Mouse (Mus musculus) heart, embryonic 10.5 days (tissue): ENCODE measurements around the gene Lypd6. TPM values are rescaled to one million over a fixed set of nuclear protein-coding genes. Genes with fewer than 3 reads are reported as not detected.
A peak's percentile ranks its signal among the peaks of the same experiment; 100 is the strongest.

Source experiments
- DNase-seq: peaks from one replicate; pipeline ENCODE4 v3.0.0-alpha.2; 2017; ENCODE audit warnings: low spot score
- H3K27ac ChIP-seq: fragments of 300-500 bp; sonication (generic); 2 replicates; pipeline ENCODE4 v1.5.1; 2016; ENCODE audit warnings: mild to moderate bottlenecking
- H3K27me3 ChIP-seq: fragments of 300-500 bp; sonication (generic); 2 replicates; pipeline ENCODE4 v1.6.1; 2016; ENCODE audit warnings: mild to moderate bottlenecking; ENCODE audit not compliant: poor library complexity, insufficient read depth, severe bottlenecking
- H3K36me3 ChIP-seq: fragments of 300-500 bp; sonication (generic); 2 replicates; pipeline ENCODE4 v1.6.1; 2016; ENCODE audit warnings: mild to moderate bottlenecking, moderate library complexity
- H3K4me1 ChIP-seq: fragments of 300-500 bp; sonication (generic); 2 replicates; pipeline ENCODE4 v1.6.1; 2016; ENCODE audit warnings: mild to moderate bottlenecking
- H3K4me3 ChIP-seq: fragments of 300-500 bp; sonication (generic); 2 replicates; pipeline ENCODE4 v1.5.1; 2016; ENCODE audit warnings: mild to moderate bottlenecking, moderate library complexity
- H3K9me3 ChIP-seq: fragments of 300-500 bp; sonication (generic); 2 replicates; pipeline ENCODE4 v1.6.1; 2016; ENCODE audit warnings: mild to moderate bottlenecking, moderate library complexity
- WGBS: fragments of 180-500 bp; shearing (Covaris S2); methylation state at CpG from one replicate; pipeline ENCODE4 v1.1.7; 2016; 5-methylcytosine and 5-hydroxymethylcytosine counted together
- polyA plus RNA-seq: library from polyadenylated mRNA; unstranded; fragments of >200 nt; fragmentation: Nextera tagmentation; extraction: Ambion mirVana; gene quantifications from 2 replicates; pipeline ENCODE4 v1.2.1, GENCODE M21; 2016

Gene Lypd6
- polyA plus RNA-seq, 1 experiment from 2014 or later: 8.7 TPM

- no peak for DNase-seq
- no peaks in the 10 kb centered on the region for H3K9me3 ChIP-seq
- H3K36me3 ChIP-seq: no peaks in the 10 kb centered on the region
- peaks cover 16% of the 10 kb centered on the region for H3K4me1 ChIP-seq
- H3K27me3 ChIP-seq: no peaks in the 10 kb centered on the region
- no peak overlapping the region for H3K4me3 ChIP-seq
- H3K27ac ChIP-seq: no peak overlapping the region
- 79% methylated on average over 1 of the region's 1 CpGs for WGBS
Observed at GRCm38 (mm10) chr2:50196681-50197080, 130.5 kb downstream of the Lypd6 start.

- 87% methylated on average over 4 of the region's 4 CpGs for WGBS
- Histone ChIP-seq H3K36me3 (no peaks in the 10 kb centered on the region), H3K9me3 (no peaks in the 10 kb centered on the region), H3K27me3 (no peaks in the 10 kb centered on the region), H3K27ac (no peak overlapping the region), H3K4me1 (peaks cover 17% of the 10 kb centered on the region), H3K4me3 (no peak overlapping the region)
- no peak for DNase-seq
Observed at GRCm38 (mm10) chr2:50197801-50198200, 131.6 kb downstream of the Lypd6 start.

- Histone ChIP-seq H3K9me3 (no peaks in the 10 kb centered on the region), H3K27ac (peak overlapping the region; percentile 73), H3K4me1 (peaks cover 17% of the 10 kb centered on the region), H3K36me3 (no peaks in the 10 kb centered on the region), H3K27me3 (no peaks in the 10 kb centered on the region), H3K4me3 (no peak overlapping the region)
- WGBS: 14% methylated on average over 2 of the region's 2 CpGs
- no peak for DNase-seq
Observed at GRCm38 (mm10) chr2:50200541-50200940, 134.3 kb downstream of the Lypd6 start.

- Histone ChIP-seq H3K4me3 (no peak overlapping the region), H3K4me1 (peaks cover 12% of the 10 kb centered on the region; the same call in 1 of the 2 replicates), H3K9me3 (no peaks in the 10 kb centered on the region), H3K27ac (no peak overlapping the region), H3K27me3 (no peaks in the 10 kb centered on the region), H3K36me3 (no peaks in the 10 kb centered on the region)
- WGBS: 54% methylated on average over 7 of the region's 7 CpGs
- no peak for DNase-seq
Observed at GRCm38 (mm10) chr2:50220574-50220973, 154.3 kb downstream of the Lypd6 start.

GRCm38 (mm10) chr2:50225019-50225418 is 158.8 kb downstream of the Lypd6 start:
- Histone ChIP-seq H3K27me3 (no peaks in the 10 kb centered on the region), H3K36me3 (no peaks in the 10 kb centered on the region), H3K4me1 (peaks cover 15% of the 10 kb centered on the region; the same call in 1 of the 2 replicates), H3K9me3 (no peaks in the 10 kb centered on the region), H3K4me3 (no peak overlapping the region), H3K27ac (no peak overlapping the region)
- 64% methylated on average over 4 of the region's 4 CpGs for WGBS
- DNase-seq: no peak

- Histone ChIP-seq H3K4me3 (no peak overlapping the region), H3K9me3 (no peaks in the 10 kb centered on the region), H3K27me3 (no peaks in the 10 kb centered on the region), H3K36me3 (peaks cover 5% of the 10 kb centered on the region; the same call in 1 of the 2 replicates), H3K27ac (no peak overlapping the region), H3K4me1 (peaks cover 3% of the 10 kb centered on the region; the same call in 1 of the 2 replicates)
- 85% methylated on average over 8 of the region's 8 CpGs for WGBS
- no peak for DNase-seq
Observed at GRCm38 (mm10) chr2:50233491-50233890, 167.3 kb downstream of the Lypd6 start.

Other genes starting within 250 kb of the Lypd6 start
- gene Mmadhc, start 230.4 kb downstream of the Lypd6 start, polyA plus RNA-seq: 144 and 165 TPM in 2 replicates